Mouse (Mus musculus): Measurements from ENCODE around the gene Spem2. TPM values are rescaled to one million over a fixed set of nuclear protein-coding genes. Genes with fewer than 3 reads are reported as not detected.

Gene Spem2
- total RNA-seq, 2 experiments from 2014 or later: not detected

DNA sequence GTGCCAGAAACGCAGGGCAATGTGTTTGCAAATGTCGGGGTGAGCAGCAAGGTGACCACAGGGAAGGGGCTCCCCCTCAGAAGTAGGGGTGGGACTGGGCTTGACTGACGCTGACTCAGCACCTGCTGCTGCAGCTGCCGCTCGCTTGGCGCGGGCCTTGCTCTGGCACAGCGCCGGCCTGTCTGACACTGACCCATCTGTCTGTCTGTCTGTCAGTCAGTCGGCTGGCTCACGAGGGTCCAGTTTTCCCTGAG, 18.2 kb downstream of the Spem2 start:
- DNase-seq (ENCODE audit: low spot score in 2 of 2): no peak

DNA sequence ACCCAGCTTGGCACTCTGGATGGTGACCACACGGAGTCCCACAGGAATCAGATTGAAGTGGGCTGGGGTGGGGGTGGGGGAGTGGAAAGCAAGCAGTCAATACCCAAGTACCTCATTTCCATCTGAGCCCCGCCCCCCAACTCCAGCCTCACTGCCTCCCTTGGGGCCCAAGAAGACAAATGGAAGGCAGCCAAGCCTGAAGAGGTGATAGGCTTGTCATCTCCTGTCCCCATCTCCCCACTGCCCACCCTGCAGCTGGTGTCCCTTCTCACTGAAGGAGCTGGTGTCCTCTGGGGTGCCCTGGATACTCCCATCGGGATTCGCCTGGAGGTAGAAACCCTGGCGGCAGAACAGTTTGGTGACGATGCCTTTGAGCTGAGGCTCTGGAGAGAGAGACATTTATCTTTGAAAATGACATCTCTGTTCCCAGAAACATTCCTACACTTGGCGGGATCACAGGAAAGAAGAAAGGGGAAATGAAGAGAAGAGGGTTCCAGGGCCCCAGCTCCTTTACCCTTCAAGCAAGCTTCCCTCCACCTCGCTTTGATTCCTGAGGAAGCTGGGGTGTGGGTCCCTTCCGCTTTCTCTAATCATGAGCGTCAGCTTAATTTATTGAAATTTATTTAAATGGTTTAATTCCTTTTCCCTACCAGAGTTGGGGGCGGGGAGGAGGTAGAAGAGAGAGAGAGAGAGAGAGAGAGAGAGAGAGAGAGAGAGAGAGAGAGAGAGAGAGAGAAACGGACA, 18.7 kb downstream of the Spem2 start:
- DNase-seq (ENCODE audit: low spot score in 2 of 2): no peak

DNA sequence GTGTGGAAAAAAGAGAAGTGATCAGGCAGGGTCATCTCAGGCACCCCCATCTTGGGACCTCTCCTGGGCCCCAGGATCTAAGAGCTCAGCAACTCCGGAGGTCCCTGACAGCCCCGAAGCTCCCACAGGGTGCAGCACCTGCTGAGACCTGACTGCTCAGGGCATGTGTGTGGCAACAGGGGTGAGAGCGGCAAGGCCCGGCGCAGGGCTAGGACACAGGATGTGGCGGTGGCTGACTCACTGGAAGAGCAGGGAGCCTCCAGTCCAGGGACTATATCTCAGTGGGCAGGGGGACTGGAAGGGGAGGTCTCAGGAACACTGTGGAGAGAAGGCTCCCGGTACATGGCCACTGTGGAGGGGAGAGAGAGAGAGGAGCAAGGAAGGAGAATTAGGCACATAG, 20.3 kb downstream of the Spem2 start:
- no peak for DNase-seq (ENCODE audit: low spot score in 2 of 2)

DNA sequence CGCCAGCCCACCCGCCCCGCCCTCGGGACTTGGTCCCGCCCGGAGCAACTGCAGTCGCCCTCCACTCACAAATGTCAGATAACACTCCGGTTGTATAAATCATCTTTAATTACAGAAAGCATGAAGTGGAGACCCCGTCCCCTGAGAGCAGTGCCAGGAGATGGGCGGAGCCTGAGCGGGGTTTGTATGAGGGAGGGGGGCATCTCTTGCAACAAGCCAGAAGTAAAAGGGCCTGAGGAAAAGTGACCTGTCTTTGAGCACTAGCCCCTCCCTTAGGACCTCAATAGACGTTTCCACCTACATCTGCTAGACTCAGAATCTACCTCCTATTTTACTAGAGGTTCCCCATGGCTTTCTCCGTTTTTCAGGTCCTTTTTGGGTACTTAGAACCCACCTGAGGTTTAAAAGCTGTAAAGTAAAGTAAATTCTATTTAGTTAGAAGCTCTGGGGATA, 22.3 kb downstream of the Spem2 start:
- no peak for DNase-seq (ENCODE audit: low spot score in 2 of 2)

DNA sequence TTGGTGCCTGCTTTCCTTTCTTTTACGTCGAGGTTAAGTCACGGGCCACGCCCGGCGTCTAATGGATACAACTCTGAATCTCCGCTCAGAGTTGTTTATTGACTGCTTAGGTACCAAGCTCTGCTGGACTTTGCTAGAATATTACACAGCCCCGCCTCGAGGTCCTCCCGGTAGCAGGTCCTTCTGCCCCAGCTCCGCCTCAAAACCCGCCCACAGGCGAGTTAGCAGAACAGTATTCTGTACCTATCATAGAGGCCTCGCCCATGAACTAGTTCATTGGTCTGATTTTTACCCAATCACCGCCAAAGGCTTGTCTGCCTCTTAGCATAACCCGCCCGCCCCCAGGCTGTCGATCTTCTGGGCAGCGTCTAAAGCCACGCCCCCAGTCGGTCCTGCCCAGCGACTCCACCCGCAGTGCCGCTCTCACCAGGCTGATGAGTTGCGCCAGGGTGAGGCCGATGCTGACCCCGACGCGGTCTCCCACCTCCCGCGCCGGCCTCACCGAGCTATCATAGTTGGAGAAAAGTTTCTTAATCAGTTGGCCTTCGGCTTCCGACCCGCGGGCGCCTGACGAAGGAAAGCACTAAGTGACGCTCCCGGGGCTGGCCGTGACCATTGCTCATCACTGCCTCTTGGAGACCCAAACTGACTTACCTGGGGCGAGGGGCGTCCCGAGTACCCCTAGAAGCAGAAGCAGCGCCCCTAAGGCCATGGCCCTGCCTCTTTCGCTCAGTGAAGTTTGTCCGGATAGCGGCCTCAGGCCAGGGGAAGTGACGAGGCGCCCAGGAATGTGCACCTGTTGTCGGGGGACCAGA, 22.9 kb downstream of the Spem2 start, which contains the start of gene Chrnb1:
Chrnb1 (minus strand) TSS at position 776 of the 815 bp plus-strand sequence.
- peak; percentile 83 to 94 for DNase-seq (ENCODE audit: low spot score in 2 of 2)

DNA sequence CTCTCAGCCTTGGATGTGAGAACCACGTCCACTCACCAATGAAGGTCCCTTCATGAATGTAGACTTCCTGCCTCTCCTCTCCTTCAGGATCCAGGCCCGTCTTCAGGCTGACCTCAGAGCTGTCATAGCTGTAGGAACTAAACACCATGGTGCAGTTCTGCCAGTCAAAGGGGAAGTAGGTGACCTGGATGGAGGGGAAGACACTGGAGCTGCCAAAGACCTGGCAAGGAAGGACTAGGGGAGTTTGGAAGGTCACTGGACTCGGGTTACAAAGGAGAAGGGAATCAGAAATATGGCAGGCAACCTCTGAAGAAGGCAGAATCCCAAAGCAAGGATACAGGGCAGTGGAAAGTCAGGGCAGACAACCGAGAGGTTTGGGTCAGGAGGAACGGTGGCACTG, 24.8 kb downstream of the Spem2 start:
- no peak for DNase-seq (ENCODE audit: low spot score in 2 of 2)

DNA sequence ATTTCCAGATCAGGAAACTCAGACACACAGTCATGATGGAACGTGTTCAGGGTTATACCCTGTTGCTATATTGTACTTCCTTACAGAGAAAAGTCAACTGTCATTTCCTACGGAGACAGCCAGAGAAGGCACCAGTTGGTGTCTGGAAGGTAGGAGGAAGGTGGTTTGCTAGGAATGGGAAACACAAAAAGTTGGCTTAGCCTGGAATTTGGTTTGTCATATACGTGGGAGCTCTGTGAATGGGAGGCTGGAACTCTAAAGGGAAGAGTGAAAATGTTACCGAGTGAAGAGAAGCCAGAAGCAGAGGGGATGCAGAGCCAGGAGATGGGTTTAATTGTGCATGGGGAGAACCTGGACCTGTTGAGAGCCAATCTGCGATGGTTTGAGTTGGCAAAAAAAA, 26.8 kb downstream of the Spem2 start:
- DNase-seq (ENCODE audit: low spot score in 2 of 2): no peak

DNA sequence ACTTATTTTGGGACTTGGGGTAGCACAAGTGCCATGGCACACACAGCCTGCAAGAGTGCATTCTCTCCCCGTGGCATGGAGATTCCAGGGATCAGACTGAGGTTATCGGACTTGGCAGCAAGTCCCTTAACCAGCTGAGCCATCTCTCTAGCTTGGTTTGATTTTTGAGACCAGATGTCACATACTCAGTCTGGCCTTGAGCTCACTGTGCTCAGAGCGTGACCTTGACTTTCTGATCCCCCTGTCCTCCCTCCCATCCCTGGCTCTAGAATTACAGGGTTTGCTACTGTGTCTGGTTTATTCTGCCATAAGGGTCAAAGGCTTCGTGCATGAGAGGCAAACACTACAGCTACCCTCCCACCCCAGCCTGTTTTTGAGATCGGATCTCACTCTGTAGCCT, 28.8 kb downstream of the Spem2 start:
- DNase-seq (ENCODE audit: low spot score in 2 of 2): no peak

DNA sequence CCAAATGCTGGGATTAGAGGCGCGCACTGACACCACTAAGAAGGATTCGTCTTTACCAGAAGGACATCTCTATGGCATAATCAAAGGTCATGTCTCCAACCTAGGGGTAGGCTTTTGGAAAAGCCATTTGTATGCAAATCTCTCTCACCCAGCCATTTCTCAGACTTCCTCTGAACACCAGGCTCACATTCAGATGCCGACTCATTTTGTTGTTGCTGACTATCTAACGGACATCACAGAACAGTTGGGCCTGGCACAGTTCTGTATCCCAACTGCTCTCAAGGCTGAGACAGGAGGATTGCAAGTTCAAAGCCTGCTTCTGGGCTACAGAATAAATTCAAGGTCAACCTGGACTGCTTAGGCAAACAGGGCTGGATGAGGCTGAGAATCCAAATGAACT, 31.0 kb downstream of the Spem2 start:
- DNase-seq (ENCODE audit: low spot score in 2 of 2): no peak

DNA sequence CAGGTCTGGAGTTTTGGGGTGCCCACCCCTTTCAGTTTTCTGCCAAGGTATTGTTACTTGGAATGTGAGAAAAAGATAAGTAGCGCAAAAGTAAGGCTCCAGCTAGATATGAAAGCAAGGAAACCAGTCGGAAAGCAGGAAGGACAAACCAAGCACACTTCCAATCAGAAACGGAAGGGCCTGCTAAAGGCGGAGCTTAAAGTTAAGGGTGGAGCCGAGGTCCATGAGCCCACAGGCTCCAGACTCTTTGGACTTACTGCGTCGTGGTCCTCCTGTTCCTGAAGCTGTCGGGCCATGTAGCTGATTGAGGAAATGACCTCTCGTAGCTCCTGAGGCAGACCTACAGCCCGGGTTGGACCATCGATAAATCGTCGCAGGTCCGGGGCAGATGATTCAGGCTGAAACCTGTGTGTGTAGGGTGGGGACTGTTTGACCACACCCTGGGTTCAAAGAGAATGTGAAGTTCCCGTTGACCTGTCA, 33.4 kb downstream of the Spem2 start:
- DNase-seq (ENCODE audit: low spot score in 2 of 2): no peak

DNA sequence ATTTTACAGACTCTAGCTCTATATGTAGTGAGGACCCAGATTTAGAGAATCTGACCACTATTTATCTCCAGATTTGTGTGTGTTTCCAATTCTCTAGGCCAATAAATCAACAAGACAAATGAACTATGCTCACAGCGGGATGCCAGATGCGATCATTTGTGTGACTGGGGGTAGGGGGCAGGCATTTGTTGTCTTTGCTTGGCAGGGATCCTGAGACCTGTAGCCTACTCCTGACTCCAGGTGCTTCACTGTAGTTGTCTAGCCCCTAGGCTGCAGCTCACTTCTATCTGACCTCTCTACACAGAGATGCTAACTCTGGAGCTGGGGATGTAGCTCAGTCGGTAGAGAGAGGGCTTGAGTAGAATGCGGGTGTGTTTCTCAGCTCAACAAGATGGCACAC, 36.4 kb downstream of the Spem2 start:
- DNase-seq (ENCODE audit: low spot score in 2 of 2): no peak

DNA sequence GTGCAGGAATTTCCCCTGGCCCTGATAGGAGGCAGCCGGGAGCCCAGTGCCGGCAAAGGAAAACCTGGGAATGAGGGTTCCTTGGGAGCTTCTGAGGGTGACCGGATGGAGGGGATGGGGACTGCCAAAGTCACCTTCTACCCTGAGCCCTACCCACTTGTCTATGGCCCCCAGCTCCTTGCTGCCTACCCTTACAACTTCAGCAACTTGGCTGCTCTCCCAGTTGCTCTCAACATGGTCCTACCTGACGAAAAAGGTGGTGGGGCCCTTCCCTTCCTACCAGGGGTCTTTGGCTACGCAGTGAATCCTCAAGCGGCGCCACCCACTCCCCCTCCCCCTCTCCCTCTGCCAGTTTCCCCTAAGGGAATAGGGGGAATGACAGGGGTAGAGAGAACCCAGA, 39.3 kb downstream of the Spem2 start:
- DNase-seq (ENCODE audit: low spot score in 2 of 2): no peak

DNA sequence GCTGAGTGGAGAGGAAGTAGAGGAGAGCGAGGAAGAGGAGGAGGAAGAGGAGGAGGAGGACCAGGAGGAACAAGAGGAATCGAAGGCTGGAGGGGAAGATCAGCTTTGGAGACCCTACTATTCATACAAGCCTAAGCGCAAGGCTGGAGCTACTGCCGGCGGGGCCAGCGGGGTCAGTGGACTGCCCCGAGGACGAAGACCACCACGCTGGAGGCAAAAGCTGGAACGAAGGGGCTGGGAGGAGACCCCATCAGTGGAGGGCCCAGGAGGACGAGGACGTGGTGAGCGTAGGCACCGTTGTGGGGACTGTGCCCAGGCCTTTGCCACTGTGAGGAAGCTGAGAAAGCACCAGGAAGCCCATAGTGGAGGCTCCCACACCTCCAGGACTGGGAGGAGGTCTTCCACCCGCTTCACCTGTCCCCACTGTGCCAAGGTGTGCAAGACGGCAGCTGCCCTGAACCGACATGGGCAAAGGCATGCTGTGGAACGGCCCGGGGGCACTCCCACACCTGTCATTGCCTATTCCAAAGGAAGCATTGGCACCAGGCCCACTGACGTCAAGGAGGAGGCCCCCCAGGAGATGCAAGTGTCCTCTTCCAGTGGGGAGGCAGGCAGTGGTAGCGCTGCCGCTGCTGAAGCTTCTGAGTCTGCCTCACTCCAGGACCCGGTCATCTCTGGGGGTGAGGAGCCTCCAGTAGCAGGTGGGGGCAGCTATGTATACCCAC, 39.8 kb downstream of the Spem2 start:
- no peak for DNase-seq (ENCODE audit: low spot score in 2 of 2)

DNA sequence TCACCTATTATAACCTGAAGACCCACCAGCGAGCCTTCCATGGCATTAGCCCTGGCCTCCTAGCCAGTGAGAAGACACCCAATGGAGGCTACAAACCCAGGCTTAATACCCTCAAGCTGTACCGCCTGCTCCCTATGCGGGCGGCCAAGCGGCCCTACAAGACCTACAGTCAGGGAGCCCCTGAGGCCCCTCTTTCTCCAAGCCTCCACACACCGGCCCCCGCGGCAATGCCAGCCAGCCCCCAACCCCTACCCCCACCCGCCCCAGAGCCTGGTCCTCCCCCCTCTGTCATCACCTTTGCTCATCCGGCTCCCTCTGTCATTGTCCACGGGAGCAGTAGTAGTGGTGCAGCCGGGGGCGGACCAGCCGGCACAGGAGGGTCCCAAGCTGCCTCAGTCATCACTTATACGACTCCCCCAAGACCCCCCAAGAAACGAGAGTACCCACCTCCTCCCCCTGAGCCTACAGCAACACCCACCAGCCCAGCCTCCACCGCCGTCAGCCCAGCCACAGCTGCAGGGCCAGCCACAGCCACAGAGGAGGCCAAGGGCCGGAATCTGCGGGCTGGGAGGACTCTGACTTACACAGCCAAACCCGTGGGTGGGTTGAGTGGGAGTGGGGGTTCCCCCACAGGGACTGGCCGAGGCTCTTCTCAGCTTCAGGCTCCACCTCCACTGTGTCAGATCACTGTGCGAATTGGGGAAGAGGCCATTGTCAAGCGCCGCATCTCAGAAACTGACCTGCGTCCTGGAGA, 40.6 kb downstream of the Spem2 start:
- DNase-seq (ENCODE audit: low spot score in 2 of 2): no peak

DNA sequence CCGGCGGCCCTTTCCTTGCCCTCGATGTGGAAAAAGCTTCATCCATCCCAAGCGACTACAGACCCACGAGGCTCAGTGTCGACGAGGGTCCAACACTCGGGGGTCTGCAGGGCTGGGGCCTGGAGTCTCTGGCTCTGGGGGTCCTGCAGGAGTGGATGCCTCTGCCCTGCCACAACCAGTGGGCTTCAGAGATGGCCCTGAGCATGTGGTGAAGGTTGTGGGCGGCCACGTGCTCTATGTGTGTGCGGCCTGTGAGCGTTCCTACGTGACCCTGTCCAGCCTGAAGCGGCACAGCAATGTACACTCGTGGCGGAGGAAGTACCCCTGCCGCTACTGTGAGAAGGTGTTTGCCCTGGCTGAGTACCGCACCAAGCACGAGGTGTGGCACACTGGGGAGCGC, 41.8 kb downstream of the Spem2 start:
- no peak for DNase-seq (ENCODE audit: low spot score in 2 of 2)

DNA sequence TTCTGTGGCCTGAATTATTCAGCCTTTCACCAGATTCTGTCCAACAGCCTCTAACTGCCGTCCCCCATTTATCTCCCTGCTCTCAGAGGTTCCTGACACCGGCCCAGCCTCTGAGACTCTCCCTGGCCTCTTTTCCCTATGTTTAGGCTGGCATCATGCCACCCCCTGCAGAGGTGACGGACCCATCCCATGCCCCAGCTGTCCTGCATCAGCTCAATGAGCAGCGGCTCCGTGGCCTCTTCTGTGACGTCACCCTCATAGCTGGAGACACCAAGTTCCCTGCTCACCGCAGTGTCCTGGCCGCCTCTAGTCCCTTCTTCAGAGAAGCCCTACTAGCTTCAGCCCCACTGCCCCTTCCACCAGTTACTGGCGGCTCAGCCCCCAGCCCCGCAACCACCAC, 42.5 kb downstream of the Spem2 start:
- no peak for DNase-seq (ENCODE audit: low spot score in 2 of 2)

DNA sequence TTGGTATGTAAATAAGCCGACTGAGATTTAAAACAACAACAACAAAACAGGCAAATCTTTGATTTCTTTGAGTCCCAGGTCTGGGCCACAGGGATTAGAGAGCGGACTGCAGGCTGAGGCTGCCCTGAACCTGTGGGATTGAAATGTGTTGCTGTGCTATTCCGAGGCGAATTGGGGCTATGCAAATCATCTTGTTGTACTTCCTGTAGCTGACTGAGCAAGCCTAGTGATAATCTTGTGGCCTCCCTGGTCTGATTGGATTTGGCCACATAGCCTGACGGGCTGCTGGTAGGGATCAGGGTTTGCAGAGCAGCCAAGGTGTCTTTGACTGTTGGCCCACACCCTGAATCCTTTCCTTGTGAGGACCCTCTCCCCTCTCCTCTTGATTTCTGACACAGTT, 43.3 kb downstream of the Spem2 start:
- DNase-seq (ENCODE audit: low spot score in 2 of 2): no peak

DNA sequence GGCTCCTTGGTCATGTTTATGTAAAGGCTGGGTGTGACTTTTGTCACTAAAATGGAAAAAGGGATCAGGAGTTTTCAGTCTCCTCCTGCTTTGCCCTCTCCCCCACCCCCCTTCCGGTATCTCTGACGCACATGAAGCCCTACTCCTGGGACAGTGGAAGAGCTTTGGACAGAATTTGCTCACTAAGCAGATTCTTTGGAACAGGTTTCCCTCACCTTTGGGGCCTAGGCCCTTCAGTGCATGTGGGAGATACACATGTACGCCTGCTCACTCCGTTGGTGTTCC, 50.7 kb downstream of the Spem2 start:
- no peak for DNase-seq (ENCODE audit: low spot score in 2 of 2)

DNA sequence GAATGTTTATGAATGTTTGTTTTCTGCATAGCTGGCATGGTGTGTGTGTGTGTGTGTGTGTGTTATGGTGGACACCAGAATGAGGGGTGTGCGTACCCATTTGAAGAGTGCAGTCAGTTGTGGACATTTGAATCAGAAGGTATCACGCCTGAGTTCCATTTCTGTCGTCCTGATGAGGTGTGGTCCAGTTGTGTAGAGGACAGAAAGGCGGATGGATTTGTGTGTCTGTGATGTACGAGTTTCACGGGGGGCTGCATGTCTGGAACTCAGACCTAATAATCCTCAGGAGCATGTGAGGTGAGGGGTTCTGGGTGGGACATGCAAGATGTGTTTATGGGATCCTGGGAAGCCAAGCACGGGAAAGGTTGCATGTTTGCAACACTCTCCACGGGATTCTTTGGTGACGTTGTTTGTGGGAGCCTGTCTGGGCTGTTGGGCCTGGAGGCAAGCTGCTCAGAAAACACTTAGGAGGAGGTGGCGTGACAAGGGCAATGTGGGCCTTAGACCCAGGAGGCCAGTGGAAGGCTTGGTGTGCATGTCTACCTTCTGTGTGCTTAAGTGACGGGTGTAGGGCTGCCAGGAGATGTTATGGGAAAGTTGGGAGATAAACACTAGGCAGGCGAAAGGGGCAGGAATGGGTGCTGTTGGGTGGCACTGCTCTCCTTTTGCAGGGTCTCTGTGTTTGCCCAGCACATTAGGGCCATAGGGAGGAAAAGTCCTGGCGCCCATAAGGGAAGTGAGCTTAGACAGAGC, 51.2 kb downstream of the Spem2 start:
- DNase-seq (ENCODE audit: low spot score in 2 of 2): no peak

Data from layer of hippocampus, adult 18-20 months (tissue).